Mouse (Mus musculus) heart, embryonic 11.5 days (tissue): ENCODE results near the gene Epb41l4b. TPM values are rescaled to one million over a fixed set of nuclear protein-coding genes. Genes with fewer than 3 reads are reported as not detected.

Experiments used
- ATAC-seq: fragments of 200-750 bp; cut with Nextera tagmentation; replicated peaks from 2 replicates; pipeline ENCODE4 v1.8.0; 2017; ENCODE audit warnings: moderate library complexity; ENCODE audit not compliant: insufficient number of reproducible peaks, low FRiP score, low TSS enrichment
- H3K27ac ChIP-seq: fragments of 300-500 bp; sonication (generic); 2 replicates; pipeline ENCODE4 v1.5.1; 2014; ENCODE audit warnings: mild to moderate bottlenecking, low read depth, low read length
- H3K27me3 ChIP-seq: fragments of 300-500 bp; sonication (generic); 2 replicates; pipeline ENCODE4 v1.6.1; 2014; ENCODE audit warnings: mild to moderate bottlenecking, low read length, mixed read lengths; ENCODE audit not compliant: control insufficient read depth, insufficient read depth
- H3K36me3 ChIP-seq: fragments of 300-500 bp; sonication (generic); 2 replicates; pipeline ENCODE4 v1.6.1; 2014; ENCODE audit warnings: mild to moderate bottlenecking, low read length, moderate library complexity, mixed read lengths; ENCODE audit not compliant: control insufficient read depth, insufficient read depth
- H3K4me1 ChIP-seq: fragments of 300-500 bp; sonication (generic); 2 replicates; pipeline ENCODE4 v1.6.1; 2014; ENCODE audit warnings: low read length; ENCODE audit not compliant: control insufficient read depth, insufficient read depth
- H3K4me2 ChIP-seq: fragments of 300-500 bp; sonication (generic); 2 replicates; pipeline ENCODE4 v1.6.1; 2014; ENCODE audit warnings: mild to moderate bottlenecking, moderate library complexity
- H3K4me3 ChIP-seq: fragments of 300-500 bp; sonication (generic); 2 replicates; pipeline ENCODE4 v1.5.1; 2014; ENCODE audit warnings: low read depth, low read length
- H3K9ac ChIP-seq: fragments of 300-500 bp; sonication (generic); 2 replicates; pipeline ENCODE4 v1.6.1; 2014; ENCODE audit warnings: mild to moderate bottlenecking, low read depth, low read length, moderate library complexity
- H3K9me3 ChIP-seq: fragments of 300-500 bp; sonication (generic); replicated peaks from 2 replicates; pipeline ENCODE4 v1.6.1; 2016; ENCODE audit warnings: low read length; ENCODE audit not compliant: control insufficient read depth
- WGBS: fragments of 180-500 bp; shearing (Covaris S2); extraction: QIAGEN DNeasy Blood & Tissue Kit; methylation state at CpG from one replicate; pipeline ENCODE4 v1.1.7; 2014; ENCODE audit not compliant: insufficient replicate concordance; 5-methylcytosine and 5-hydroxymethylcytosine counted together
- polyA plus RNA-seq: library from polyadenylated mRNA; unstranded; fragments of >200 nt; fragmentation: Nextera tagmentation; extraction: Ambion mirVana; gene quantifications from 2 replicates; pipeline ENCODE4 v1.2.1, GENCODE M21; 2014

Gene Epb41l4b
- polyA plus RNA-seq, 1 experiment from 2014 or later: 0.67 TPM

DNA sequence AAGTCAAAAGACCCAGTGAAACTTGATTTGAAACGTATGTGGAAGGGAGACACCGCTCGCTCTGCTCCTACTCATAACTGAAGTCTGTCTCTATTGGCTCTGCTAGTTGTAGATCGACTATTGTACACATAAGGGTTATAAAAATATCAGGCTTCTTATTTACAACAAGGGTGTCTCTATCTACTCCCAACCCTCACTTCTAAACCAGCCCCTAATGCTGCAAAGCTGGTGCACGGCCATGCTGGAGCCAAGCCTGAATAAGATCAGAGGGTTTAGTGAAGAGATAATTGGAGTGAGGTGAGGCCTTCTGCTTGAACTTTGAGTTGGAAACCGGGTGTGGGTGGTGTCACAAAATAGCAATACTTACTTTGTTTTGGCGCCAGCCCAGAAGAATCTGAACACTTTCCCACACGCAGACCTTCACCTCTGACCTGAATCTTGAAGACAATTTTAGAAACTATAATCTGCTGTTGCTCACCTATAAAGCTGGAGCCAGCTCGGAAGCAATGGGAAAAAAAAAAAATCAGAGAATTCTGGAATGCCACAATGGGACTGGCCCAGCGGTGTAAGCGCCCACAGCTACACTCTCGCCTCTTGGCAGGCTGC, 181.8 kb downstream of the Epb41l4b start:
- ATAC-seq: no peak
- H3K27me3 ChIP-seq: no peaks in the 10 kb centered on the region
- H3K36me3 ChIP-seq: no peaks in the 10 kb centered on the region
- WGBS: 72% methylated on average over 12 of the region's 12 CpGs
- no peak overlapping the region for H3K4me2 ChIP-seq
- no peak overlapping the region for H3K4me3 ChIP-seq
- no peak overlapping the region for H3K9ac ChIP-seq
- no peaks in the 10 kb centered on the region for H3K9me3 ChIP-seq
- H3K4me1 ChIP-seq: peaks cover 5% of the 10 kb centered on the region
- H3K27ac ChIP-seq: no peak overlapping the region

DNA sequence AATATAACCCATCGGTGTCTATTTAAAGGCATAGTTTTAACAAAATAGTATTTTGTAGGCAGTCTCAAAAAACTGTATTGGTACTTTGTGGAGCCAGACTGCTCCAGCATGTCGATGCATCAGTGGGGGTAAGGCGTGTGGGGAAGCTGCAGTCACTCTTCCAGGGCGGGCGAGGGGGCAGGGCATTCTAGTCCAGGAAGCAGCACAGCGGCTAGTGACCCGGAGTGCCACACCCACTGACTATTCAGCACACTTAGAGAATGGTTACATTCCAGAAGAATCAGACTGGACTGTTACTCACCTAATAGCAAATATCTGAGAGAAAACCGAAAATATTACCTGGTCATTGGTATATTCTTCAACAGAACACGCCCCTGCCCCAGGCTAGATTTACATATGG, 185.7 kb downstream of the Epb41l4b start:
- peaks cover 8% of the 10 kb centered on the region for H3K4me1 ChIP-seq
- H3K36me3 ChIP-seq: no peaks in the 10 kb centered on the region
- WGBS: 39% methylated on average over 9 of the region's 9 CpGs
- no peak overlapping the region for H3K9ac ChIP-seq
- no peak for ATAC-seq
- no peak overlapping the region for H3K4me3 ChIP-seq
- H3K27me3 ChIP-seq: no peaks in the 10 kb centered on the region
- H3K9me3 ChIP-seq: no peaks in the 10 kb centered on the region
- H3K27ac ChIP-seq: no peak overlapping the region
- H3K4me2 ChIP-seq: no peak overlapping the region

DNA sequence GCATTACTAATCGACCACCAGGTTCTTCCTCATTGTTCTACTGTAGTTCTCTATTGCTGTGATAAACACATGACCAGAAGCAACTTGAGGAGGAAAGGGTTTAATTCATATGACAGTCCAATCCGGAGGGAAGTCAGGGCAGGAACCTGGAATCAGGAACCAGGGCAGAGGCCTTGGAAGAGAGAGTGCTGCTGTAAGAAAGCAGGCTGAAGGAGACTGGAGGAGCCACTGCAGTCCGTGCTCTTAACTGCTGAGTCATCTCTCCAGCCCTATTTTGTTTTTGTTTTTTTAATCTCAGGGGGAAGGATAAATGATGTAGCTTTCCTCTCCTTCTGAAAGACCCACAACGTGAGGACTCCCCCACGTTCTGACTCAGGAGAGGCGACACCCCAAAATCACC, 190.0 kb downstream of the Epb41l4b start:
- Histone ChIP-seq H3K4me1 (peaks cover 8% of the 10 kb centered on the region), H3K27ac (no peak overlapping the region), H3K27me3 (no peaks in the 10 kb centered on the region), H3K36me3 (no peaks in the 10 kb centered on the region), H3K9ac (no peak overlapping the region), H3K4me2 (no peak overlapping the region), H3K9me3 (no peaks in the 10 kb centered on the region), H3K4me3 (no peak overlapping the region)
- 42% methylated on average over 6 of the region's 6 CpGs for WGBS
- ATAC-seq: no peak

DNA sequence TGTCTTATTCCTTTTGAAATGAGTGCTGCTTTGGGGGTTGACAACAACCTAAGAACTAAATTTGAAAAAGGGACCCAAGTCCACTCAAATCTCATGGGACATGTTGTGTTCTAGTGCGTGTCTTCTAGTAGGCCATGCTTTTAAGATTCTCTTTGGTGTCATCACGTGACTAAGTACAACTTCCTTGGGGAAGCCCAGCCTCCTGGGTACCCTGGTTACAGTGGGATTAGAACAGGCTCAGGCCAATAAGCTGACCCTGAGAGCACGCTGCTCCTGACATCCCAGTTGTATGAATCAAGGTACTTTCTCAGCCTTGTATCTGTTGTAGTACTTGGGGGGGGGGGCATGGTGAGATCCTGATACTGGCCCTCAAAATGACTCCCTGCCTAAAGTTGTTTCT, 191.5 kb downstream of the Epb41l4b start:
- Histone ChIP-seq H3K27me3 (no peaks in the 10 kb centered on the region), H3K4me3 (no peak overlapping the region), H3K9me3 (no peaks in the 10 kb centered on the region), H3K27ac (no peak overlapping the region), H3K4me1 (peaks cover 6% of the 10 kb centered on the region; the same call in 1 of the 2 replicates), H3K4me2 (no peak overlapping the region), H3K9ac (no peak overlapping the region), H3K36me3 (no peaks in the 10 kb centered on the region)
- ATAC-seq: no peak
- 88% methylated on average over 3 of the region's 3 CpGs for WGBS

DNA sequence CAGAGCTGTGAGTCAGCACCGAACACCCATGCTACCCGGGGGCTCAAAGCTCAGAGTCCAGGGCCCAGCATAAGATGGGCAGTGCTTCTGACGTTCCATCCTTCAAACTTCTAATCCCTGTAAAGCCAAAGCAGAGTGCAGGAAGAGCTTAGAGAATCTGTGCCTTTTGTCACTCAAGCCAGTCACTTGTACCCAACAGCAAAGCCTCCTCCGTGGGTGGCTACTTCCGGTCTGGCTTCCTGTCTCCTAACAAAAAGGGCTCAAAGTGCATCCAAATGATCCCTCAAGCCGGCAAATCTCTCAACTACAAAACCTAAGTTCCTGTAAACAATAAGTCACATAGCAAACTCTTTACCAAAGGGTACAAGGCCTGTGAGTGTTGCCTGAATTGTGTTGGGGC, 193.7 kb downstream of the Epb41l4b start:
- Histone ChIP-seq H3K27ac (no peak overlapping the region), H3K36me3 (no peaks in the 10 kb centered on the region), H3K4me1 (peaks cover 12% of the 10 kb centered on the region), H3K4me2 (no peak overlapping the region), H3K9me3 (no peaks in the 10 kb centered on the region), H3K27me3 (no peaks in the 10 kb centered on the region), H3K9ac (no peak overlapping the region), H3K4me3 (no peak overlapping the region)
- 55% methylated on average over 6 of the region's 6 CpGs for WGBS
- no peak for ATAC-seq

DNA sequence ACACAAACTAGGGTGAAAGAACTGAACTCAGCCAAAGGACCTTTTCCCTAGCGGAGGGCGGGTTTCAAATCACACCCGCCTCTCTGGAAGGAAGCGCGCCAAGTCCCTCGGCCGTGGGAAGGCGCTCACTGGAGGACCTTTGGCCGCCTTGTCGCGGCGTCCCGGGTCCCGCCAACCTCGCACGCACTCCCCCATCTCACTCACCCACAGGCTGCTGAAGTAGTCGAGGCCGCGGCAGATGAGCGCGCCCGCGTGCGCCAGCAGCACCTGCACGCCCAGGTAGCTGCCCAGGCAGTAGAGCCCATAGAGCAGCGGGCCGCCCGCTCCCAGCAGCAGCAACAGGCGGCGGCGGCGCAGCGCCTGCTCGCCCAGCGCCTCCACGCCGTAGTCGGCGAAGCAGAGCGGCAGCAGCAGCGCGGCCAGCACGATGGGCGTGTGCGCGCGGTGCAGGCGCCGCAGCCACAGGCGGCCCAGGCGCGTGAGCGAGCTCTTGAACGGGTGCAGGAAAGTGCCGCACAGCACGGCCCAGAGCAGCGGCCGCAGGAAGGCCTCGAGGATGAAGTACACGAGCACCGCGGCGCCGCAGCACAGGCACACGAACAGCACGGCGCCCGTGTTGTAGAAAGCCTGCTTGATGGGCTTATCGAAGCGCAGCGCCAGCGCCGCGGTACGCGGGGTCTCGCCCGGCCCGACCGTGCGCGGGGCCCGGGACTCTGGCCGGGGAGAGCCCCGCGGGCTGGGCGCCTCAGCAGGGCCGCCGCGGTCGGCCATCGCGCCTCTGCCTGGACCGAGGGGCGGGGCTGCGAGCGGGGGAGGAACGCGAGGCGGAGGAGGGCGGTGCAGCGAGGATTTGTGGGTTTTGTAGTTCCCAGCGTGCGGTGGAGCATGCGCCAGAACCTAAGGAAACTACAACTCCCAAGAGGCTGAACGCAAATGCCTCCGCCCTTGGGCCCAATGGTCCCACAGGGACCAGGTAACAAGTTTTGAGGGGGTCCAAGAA, 196.3 kb downstream of the Epb41l4b start, which contains the start of gene Tmem245:
Gene Tmem245, minus strand, starts transcription at position 797 of the 1,000 bp plus-strand sequence.
- Histone ChIP-seq H3K4me1 (peaks cover 35% of the 10 kb centered on the region), H3K27ac (peak within 1 kb of the TSS; percentile 84), H3K4me3 (peak within 1 kb of the TSS; percentile 56), H3K27me3 (no peaks in the 10 kb centered on the region), H3K36me3 (no peaks in the 10 kb centered on the region), H3K9ac (peak within 1 kb of the TSS; percentile 86), H3K4me2 (peak within 1 kb of the TSS; percentile 86), H3K9me3 (no peaks in the 10 kb centered on the region)
- ATAC-seq: peak; percentile 92
- under 1% methylated on average over 97 of the region's 107 CpGs for WGBS

DNA sequence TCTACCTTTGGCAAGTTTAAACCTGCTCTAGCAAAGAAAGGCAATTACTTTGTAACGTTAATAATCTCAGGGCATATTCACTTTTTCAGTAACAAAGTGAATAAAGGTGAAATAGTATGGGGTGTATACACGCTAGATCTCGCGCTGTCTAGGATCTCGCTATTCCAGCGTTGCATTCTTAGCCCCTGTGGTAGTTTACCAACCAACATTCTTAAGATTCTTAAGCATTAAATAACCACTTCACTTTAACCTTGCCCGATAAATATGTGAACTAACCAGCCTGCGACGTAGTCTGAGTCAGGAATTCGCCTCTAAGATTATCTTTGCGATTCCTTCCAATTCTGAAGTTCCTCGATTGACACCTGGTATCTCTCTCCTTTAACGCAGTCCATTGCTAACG, 197.1 kb downstream of the Epb41l4b start:
- Histone ChIP-seq H3K9ac (peak overlapping the region; percentile 86), H3K4me3 (peak overlapping the region; percentile 56), H3K9me3 (no peaks in the 10 kb centered on the region), H3K27me3 (no peaks in the 10 kb centered on the region), H3K4me1 (peaks cover 40% of the 10 kb centered on the region), H3K4me2 (peak overlapping the region; percentile 86), H3K36me3 (no peaks in the 10 kb centered on the region), H3K27ac (peak overlapping the region; percentile 84)
- no peak for ATAC-seq
- 1% methylated on average over 14 of the region's 14 CpGs for WGBS

DNA sequence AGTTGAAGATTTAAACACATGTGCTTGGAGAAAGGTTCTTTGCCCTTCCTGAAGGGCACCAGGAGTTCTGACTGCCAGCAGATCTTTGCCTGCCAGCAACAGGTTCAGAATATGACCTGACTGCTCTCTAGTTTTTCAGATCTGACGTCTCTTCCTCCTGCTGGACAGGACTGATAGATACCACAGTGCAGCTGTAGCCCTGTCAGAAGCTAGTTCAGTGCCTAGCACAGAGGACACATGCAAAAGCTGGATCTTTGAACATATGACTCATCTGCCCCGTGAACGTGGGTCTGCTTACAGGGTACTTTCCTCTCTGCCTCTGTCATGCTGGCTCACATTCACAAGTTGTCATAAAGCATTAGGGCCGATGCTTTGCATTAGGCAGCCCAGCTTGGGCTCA, 199.0 kb downstream of the Epb41l4b start:
- peaks cover 55% of the 10 kb centered on the region for H3K4me1 ChIP-seq
- peak overlapping the region; percentile 43 for H3K4me2 ChIP-seq
- H3K27me3 ChIP-seq: no peaks in the 10 kb centered on the region
- H3K36me3 ChIP-seq: no peaks in the 10 kb centered on the region
- no peak for ATAC-seq
- WGBS: 38% methylated on average over 4 of the region's 4 CpGs
- no peaks in the 10 kb centered on the region for H3K9me3 ChIP-seq
- peak overlapping the region; percentile 47 for H3K9ac ChIP-seq
- no peak overlapping the region for H3K4me3 ChIP-seq
- H3K27ac ChIP-seq: 0 out of 2 replicates have a peak overlapping the region, but pooled peaks have one; percentile 31
